Mouse (Mus musculus): ENCODE data around the gene Trim8. TPM values are rescaled to one million over a fixed set of nuclear protein-coding genes. Genes with fewer than 3 reads are reported as not detected.
A peak's percentile ranks its signal among the peaks of the same experiment; 100 is the strongest.

Trim8 gene
- total RNA-seq, 2 experiments from 2014 or later, result 37.3 to 40.6 TPM

GRCm38 (mm10) chr19:46518352-46518787 is 16.9 kb downstream of the Trim8 start:
- no peak for DNase-seq (ENCODE audit: low spot score)
- intact Hi-C loops (cut with DNase I), result no loop called here

- DNase-seq (ENCODE audit: low spot score), result no peak
- intact Hi-C loops (cut with DNase I), result no loop called here
Measured at GRCm38 (mm10) chr19:46518828-46519621, 17.5 kb downstream of the Trim8 start.

- intact Hi-C loops (cut with DNase I), result loop anchor here (1.0 kb wide), 1 partner anchor 16 kb away; no protein-coding TSS in a partner anchor
- no peak for DNase-seq (ENCODE audit: low spot score)
Measured at GRCm38 (mm10) chr19:46521698-46522097, 20.2 kb downstream of the Trim8 start.

GRCm38 (mm10) chr19:46522433-46523044 is 21.0 kb downstream of the Trim8 start:
- intact Hi-C loops (cut with DNase I), result loop anchor here (1.0 kb wide), 1 partner anchor 17 kb away; no protein-coding TSS in a partner anchor
- DNase-seq (ENCODE audit: low spot score), result no peak

- intact Hi-C loops (cut with DNase I), result no loop called here
Measured at GRCm38 (mm10) chr19:46523131-46523479, 21.6 kb downstream of the Trim8 start.

GRCm38 (mm10) chr19:46523480-46524151 is 22.1 kb downstream of the Trim8 start:
- intact Hi-C loops (cut with DNase I), result loop anchor here (2.0 kb wide), 1 partner anchor 69 kb away; no protein-coding TSS in a partner anchor
- no peak for DNase-seq (ENCODE audit: low spot score)

More at GRCm38 (mm10) chr19:46523131-46523479, 21.6 kb downstream of the Trim8 start:
- no peak for DNase-seq (ENCODE audit: low spot score)

- intact Hi-C loops (cut with DNase I), result loop anchor here (2.0 kb wide), 1 partner anchor 69 kb away; no protein-coding TSS in a partner anchor
- no peak for DNase-seq (ENCODE audit: low spot score)
Measured at GRCm38 (mm10) chr19:46524152-46524544, 22.6 kb downstream of the Trim8 start.

GRCm38 (mm10) chr19:46524601-46525321 is 23.3 kb downstream of the Trim8 start:
- DNase-seq (ENCODE audit: low spot score), result peak; percentile 77
- intact Hi-C loops (cut with DNase I), result loop anchor here (2.0 kb wide), 1 partner anchor 70 kb away; no protein-coding TSS in a partner anchor

- intact Hi-C loops (cut with DNase I), result loop anchor here (2.0 kb wide), 1 partner anchor 71 kb away; no protein-coding TSS in a partner anchor
- no peak for DNase-seq (ENCODE audit: low spot score)
Measured at GRCm38 (mm10) chr19:46525691-46526631, 24.5 kb downstream of the Trim8 start.

GRCm38 (mm10) chr19:46527632-46528528 is 26.4 kb downstream of the Trim8 start:
- intact Hi-C loops (cut with DNase I), result no loop called here
- no peak for DNase-seq (ENCODE audit: low spot score)

GRCm38 (mm10) chr19:46528529-46529213 is 27.2 kb downstream of the Trim8 start:
- peak; percentile 51 for DNase-seq (ENCODE audit: low spot score)
- intact Hi-C loops (cut with DNase I), result no loop called here

- intact Hi-C loops (cut with DNase I), result loop anchor here (10.0 kb wide), 1 partner anchor 135 kb away; the partner anchor contains the start of genes Actr1a and Sufu
- no peak for DNase-seq (ENCODE audit: low spot score)
Measured at GRCm38 (mm10) chr19:46529601-46530448, 28.3 kb downstream of the Trim8 start.

- no peak for DNase-seq (ENCODE audit: low spot score)
- intact Hi-C loops (cut with DNase I), result loop anchor here (10.0 kb wide), 1 partner anchor 136 kb away; the partner anchor contains the start of genes Actr1a and Sufu
Measured at GRCm38 (mm10) chr19:46530449-46530990, 29.0 kb downstream of the Trim8 start.

- DNase-seq (ENCODE audit: low spot score), result no peak
- intact Hi-C loops (cut with DNase I), result loop anchor here (10.0 kb wide), 1 partner anchor 137 kb away; the partner anchor contains the start of genes Actr1a and Sufu
Measured at GRCm38 (mm10) chr19:46531071-46532030, 29.8 kb downstream of the Trim8 start.

All from heart, postnatal 25 days (tissue).